Mouse (Mus musculus) lung, adult 2 months (tissue): ENCODE results near the gene Olfr591. TPM values are rescaled to one million over a fixed set of nuclear protein-coding genes. Genes with fewer than 3 reads are reported as not detected.
"Not testable (repeated sequence)": the region's sequence is repeated elsewhere in the genome, so short reads cannot be mapped to it uniquely, and the experiment has no call there.

Source experiments
- DNase-seq: peaks from one replicate; pipeline ENCODE4 v3.0.0; 2022
- H3K4me1 ChIP-seq: fragments of 200-500 bp; 2 replicates; pipeline ENCODE4 v1.6.1; 2011; ENCODE audit warnings: low read length; ENCODE audit not compliant: control insufficient read depth, insufficient read depth
- H3K4me3 ChIP-seq: fragments of 200-500 bp; replicated peaks from 2 replicates; pipeline ENCODE3; 2011; ENCODE audit warnings: low read depth, mild to moderate bottlenecking, control low read depth, low read length; ENCODE audit errors: extremely low read depth
- CTCF ChIP-seq: fragments of 200-500 bp; IDR thresholded peaks from 2 replicates; pipeline ENCODE4 v1.5.1; 2011; ENCODE audit warnings: mild to moderate bottlenecking, low read length, control low read depth; ENCODE audit not compliant: insufficient read depth
- POLR2A ChIP-seq: fragments of 200-500 bp; IDR thresholded peaks from 2 replicates; pipeline ENCODE4 v1.6.1; 2011; ENCODE audit warnings: low read depth, mild to moderate bottlenecking, control low read depth, low read length, borderline replicate concordance; ENCODE audit errors: extremely low read depth
- WGBS: fragments of 180-500 bp; shearing (Covaris S2); methylation state at CpG from one replicate; pipeline ENCODE4 v1.1.7; 2018; 5-methylcytosine and 5-hydroxymethylcytosine counted together
- polyA plus RNA-seq: library from polyadenylated mRNA; depleted of rRNA; stranded (reverse); fragments of >200 nt; gene quantifications from 2 replicates; pipeline ENCODE4 v1.2.3, GENCODE M21; 2012; rRNA removed

Gene Olfr591
- not detected in 2 replicates for polyA plus RNA-seq

GRCm38 (mm10) chr7:103178240-103178639 lies at the start of gene Olfr591:
Gene Olfr591, minus strand, starts transcription at chr7:103178340.
- no peak for TF ChIP-seq CTCF
- TF ChIP-seq POLR2A = no peak
- DNase-seq = no peak
- WGBS = 70% methylated on average over 1 of the region's 1 CpGs
- Histone ChIP-seq H3K4me3 (no peak within 1 kb of the TSS), H3K4me1 (no peaks in the 10 kb centered on the region)

GRCm38 (mm10) chr7:103216696-103217095 lies 38.6 kb upstream of the Olfr591 start, which contains the start of gene Olfr594:
Gene Olfr594, plus strand, starts transcription at chr7:103216996.
- DNase-seq = no peak

GRCm38 (mm10) chr7:103212050-103212449 lies 33.9 kb upstream of the Olfr591 start:
- WGBS = 83% methylated on average over 5 of the region's 5 CpGs
- H3K4me1 ChIP-seq, DNase-seq, H3K4me3 ChIP-seq: not testable (repeated sequence)

More at GRCm38 (mm10) chr7:103216696-103217095, 38.6 kb upstream of the Olfr591 start, which contains the start of gene Olfr594:
- Histone ChIP-seq H3K4me1 (no peaks in the 10 kb centered on the region), H3K4me3 (no peak within 1 kb of the TSS)
- TF ChIP-seq POLR2A = no peak

- no peak for DNase-seq
Observed at GRCm38 (mm10) chr7:103211562-103211961, 33.4 kb upstream of the Olfr591 start, which contains the start of gene Olfr593. Gene Olfr593, plus strand, starts transcription at chr7:103211862.

GRCm38 (mm10) chr7:103184503-103184902 lies 6.4 kb upstream of the Olfr591 start, which contains the start of gene Olfr592:
Gene Olfr592, plus strand, starts transcription at chr7:103184803.
- 66% methylated on average over 1 of the region's 1 CpGs for WGBS
- not testable (repeated sequence) for H3K4me1 ChIP-seq, H3K4me3 ChIP-seq, DNase-seq

More at GRCm38 (mm10) chr7:103211562-103211961, 33.4 kb upstream of the Olfr591 start, which contains the start of gene Olfr593:
- no peak for TF ChIP-seq POLR2A
- TF ChIP-seq CTCF = no peak
- Histone ChIP-seq H3K4me1 (no peaks in the 10 kb centered on the region), H3K4me3 (no peak within 1 kb of the TSS)
- WGBS = 53% methylated on average over 1 of the region's 1 CpGs

GRCm38 (mm10) chr7:103169697-103170096 lies 8.4 kb downstream of the Olfr591 start:
- WGBS = 59% methylated on average over 5 of the region's 5 CpGs
- DNase-seq = no peak
- TF ChIP-seq CTCF = no peak
- TF ChIP-seq POLR2A = no peak
- Histone ChIP-seq H3K4me3 (no peak overlapping the region), H3K4me1 (no peaks in the 10 kb centered on the region)

- 42% methylated on average over 2 of the region's 2 CpGs for WGBS
- TF ChIP-seq POLR2A (no peak), CTCF (no peak)
- Histone ChIP-seq H3K4me1 (no peaks in the 10 kb centered on the region), H3K4me3 (no peak within 1 kb of the TSS)
- no peak for DNase-seq
Observed at GRCm38 (mm10) chr7:103156256-103156655, 21.9 kb downstream of the Olfr591 start, which contains the start of gene Olfr589. Gene Olfr589, minus strand, starts transcription at chr7:103156356.

GRCm38 (mm10) chr7:103140579-103140978 lies 37.6 kb downstream of the Olfr591 start, which contains the start of gene Olfr588-ps1:
Gene Olfr588-ps1, plus strand, starts transcription at chr7:103140879.
- Histone ChIP-seq H3K4me3 (no peak within 1 kb of the TSS), H3K4me1 (no peaks in the 10 kb centered on the region)
- 84% methylated on average over 1 of the region's 1 CpGs for WGBS
- no peak for TF ChIP-seq POLR2A
- no peak for TF ChIP-seq CTCF
- DNase-seq = no peak

- 90% methylated on average over 3 of the region's 3 CpGs for WGBS
- DNase-seq = no peak
- no peaks in the 10 kb centered on the region for H3K4me1 ChIP-seq
- H3K4me3 ChIP-seq = no peak within 1 kb of the TSS
- TF ChIP-seq POLR2A = no peak
Observed at GRCm38 (mm10) chr7:103125538-103125937, 52.6 kb downstream of the Olfr591 start, which contains the start of gene Olfr586. Gene Olfr586, minus strand, starts transcription at chr7:103125638.

GRCm38 (mm10) chr7:103119406-103119805 lies 58.7 kb downstream of the Olfr591 start:
- no peak for TF ChIP-seq POLR2A
- no peak for TF ChIP-seq CTCF
- no peak for DNase-seq
- Histone ChIP-seq H3K4me1 (no peaks in the 10 kb centered on the region), H3K4me3 (no peak overlapping the region)
- WGBS = 50% methylated on average over 3 of the region's 3 CpGs

Other genes starting within 250 kb of the Olfr591 start
- not detected in 2 replicates for gene Olfr573-ps1, start 235.8 kb downstream of the Olfr591 start, polyA plus RNA-seq
- gene Olfr574, start 229.9 kb downstream of the Olfr591 start, polyA plus RNA-seq = not detected in 2 replicates
- not detected in 2 replicates for gene Olfr575, start 219.6 kb downstream of the Olfr591 start, polyA plus RNA-seq
- gene Olfr576, start 215.7 kb downstream of the Olfr591 start, polyA plus RNA-seq = not detected in 2 replicates
- gene Olfr577, start 202.4 kb downstream of the Olfr591 start, polyA plus RNA-seq = not detected in 2 replicates
- not detected in 2 replicates for gene Olfr578, start 189.0 kb downstream of the Olfr591 start, polyA plus RNA-seq
- gene Olfr582, start 140.3 kb downstream of the Olfr591 start, polyA plus RNA-seq = not detected in 2 replicates
- gene Olfr583, start 127.0 kb downstream of the Olfr591 start, polyA plus RNA-seq = not detected in 2 replicates
- gene Olfr584, start 96.5 kb downstream of the Olfr591 start, polyA plus RNA-seq = not detected in 2 replicates
- gene Olfr585, start 80.6 kb downstream of the Olfr591 start, polyA plus RNA-seq = not detected in 2 replicates
- not detected in 2 replicates for gene Olfr586, start 52.7 kb downstream of the Olfr591 start, polyA plus RNA-seq
- gene Olfr588-ps1, start 37.5 kb downstream of the Olfr591 start, polyA plus RNA-seq = not detected in 2 replicates
- gene Olfr589, start 22.0 kb downstream of the Olfr591 start, polyA plus RNA-seq = not detected in 2 replicates
- not detected in 2 replicates for gene Olfr592, start 6.5 kb upstream of the Olfr591 start, polyA plus RNA-seq
- not detected in 2 replicates for gene Olfr593, start 33.5 kb upstream of the Olfr591 start, polyA plus RNA-seq
- not detected in 2 replicates for gene Olfr594, start 38.7 kb upstream of the Olfr591 start, polyA plus RNA-seq
- gene Usp17ld, start 74.2 kb upstream of the Olfr591 start, polyA plus RNA-seq = not detected in 2 replicates
- not detected in 2 replicates for gene Olfr596, start 127.3 kb upstream of the Olfr591 start, polyA plus RNA-seq
- gene Olfr597, start 138.0 kb upstream of the Olfr591 start, polyA plus RNA-seq = not detected in 2 replicates
- not detected in 2 replicates for gene Olfr598, start 145.2 kb upstream of the Olfr591 start, polyA plus RNA-seq
- not detected in 2 replicates for gene Olfr599, start 157.6 kb upstream of the Olfr591 start, polyA plus RNA-seq
- not detected in 2 replicates for gene Olfr600, start 171.3 kb upstream of the Olfr591 start, polyA plus RNA-seq
- gene Olfr601, start 184.3 kb upstream of the Olfr591 start, polyA plus RNA-seq = not detected in 2 replicates
- gene Olfr603, start 207.8 kb upstream of the Olfr591 start, polyA plus RNA-seq = not detected in 2 replicates
- gene Usp17lc, start 236.7 kb upstream of the Olfr591 start, polyA plus RNA-seq = not detected in 2 replicates